19 mouse cellular contexts compared by ENCODE assay signal in the genomic region with DNA sequence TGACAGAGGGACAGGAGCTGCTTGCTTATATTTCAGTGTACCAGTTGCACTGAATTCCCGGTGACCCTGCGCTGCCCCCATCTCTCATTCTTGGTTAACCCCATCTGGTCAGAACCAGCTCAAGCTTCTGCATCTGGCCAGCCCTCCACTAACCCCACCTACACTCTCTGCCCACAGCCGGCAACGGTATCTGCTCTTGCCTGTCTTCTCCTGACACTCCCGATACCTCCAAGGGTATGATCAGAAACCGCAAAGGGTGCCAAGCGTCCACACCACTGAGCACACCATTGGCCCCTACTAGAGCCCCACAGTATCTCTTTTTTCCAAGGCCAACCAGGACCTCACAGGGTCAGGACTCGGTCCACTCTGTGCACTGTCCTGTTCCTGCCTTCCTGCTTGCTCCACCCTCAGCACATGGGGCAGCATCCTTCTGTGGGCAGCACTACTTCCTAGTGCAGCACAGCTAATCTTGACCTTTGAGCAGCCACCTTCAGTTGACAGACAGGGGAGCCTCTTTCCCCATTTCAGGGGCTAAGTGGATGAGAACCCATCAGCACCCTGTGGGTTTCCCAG. TPM values are rescaled to one million over a fixed set of nuclear protein-coding genes. Genes with fewer than 3 reads are reported as not detected.
DNase-seq lines count a peak whose midpoint lies in the region; ATAC-seq and TF ChIP-seq lines count a peak whose summit lies in the region.
"Had no signal": no experiment of that assay in that cellular context is flagged by ENCODE, and none has a peak within 500 bp of the region (broad histone marks: within the 10 kb centered on the region; RNA-seq: fewer than 3 reads in every experiment).

No protein-coding gene starts in this region.

- no peak overlapping the region; the same call in 1 of the 2 replicates for H3K27ac ChIP-seq in kidney, embryonic 15.5 days
- H3K27ac ChIP-seq in kidney, embryonic 16.5 days (ENCODE audit: low read length): no peak overlapping the region
- peak overlapping the region; percentile 14; the same call in 1 of the 2 replicates for H3K27ac ChIP-seq in limb, embryonic 10.5 days
- no peak overlapping the region for H3K27ac ChIP-seq in hindbrain, postnatal 0 days
- H3K27ac ChIP-seq: hindbrain, embryonic 14.5 days; neural tube, embryonic 12.5 days had no signal

- no peak overlapping the region for H3K4me2 ChIP-seq in kidney, embryonic 15.5 days
- H3K4me2 ChIP-seq in kidney, embryonic 16.5 days (replicated peaks; ENCODE audit: low read depth, low read length): no peak overlapping the region
- no peak overlapping the region for H3K4me2 ChIP-seq in hindbrain, postnatal 0 days (ENCODE audit: low read depth, low read length)
- H3K4me2 ChIP-seq: hindbrain, embryonic 14.5 days; midbrain, embryonic 11.5 days; neural tube, embryonic 12.5 days had no signal

- H3K4me3 ChIP-seq in kidney, embryonic 15.5 days (replicated peaks): no peak overlapping the region
- H3K4me3 ChIP-seq in kidney, embryonic 16.5 days (ENCODE audit: low read length): no peak overlapping the region
- no peak overlapping the region for H3K4me3 ChIP-seq in limb, embryonic 10.5 days
- no peak overlapping the region for H3K4me3 ChIP-seq in hindbrain, postnatal 0 days (ENCODE audit: low read length)
- H3K4me3 ChIP-seq: neural tube, embryonic 12.5 days had no signal

- no peaks in the 10 kb centered on the region for H3K9me3 ChIP-seq in kidney, embryonic 15.5 days (replicated peaks)
- no peaks in the 10 kb centered on the region for H3K9me3 ChIP-seq in kidney, embryonic 16.5 days (ENCODE audit: low read length)
- no peaks in the 10 kb centered on the region for H3K9me3 ChIP-seq in limb, embryonic 10.5 days (replicated peaks)
- no peaks in the 10 kb centered on the region for H3K9me3 ChIP-seq in hindbrain, postnatal 0 days (ENCODE audit: low read length)
- H3K9me3 ChIP-seq: neural tube, embryonic 12.5 days had no signal

- H3K36me3 ChIP-seq in kidney, embryonic 15.5 days: no peaks in the 10 kb centered on the region
- no peaks in the 10 kb centered on the region for H3K36me3 ChIP-seq in kidney, embryonic 16.5 days (ENCODE audit: insufficient read depth, low read length)
- no peaks in the 10 kb centered on the region for H3K36me3 ChIP-seq in limb, embryonic 10.5 days
- H3K36me3 ChIP-seq in hindbrain, postnatal 0 days (ENCODE audit: insufficient read depth, low read length): no peaks in the 10 kb centered on the region
- H3K36me3 ChIP-seq: neural tube, embryonic 12.5 days had no signal

- DNase-seq in limb, embryonic 10.5 days (ENCODE audit: low spot score): no peak
- no peak for DNase-seq in right cerebral cortex, adult 2 months (ENCODE audit: low spot score in 2 of 2)
- DNase-seq in layer of hippocampus, postnatal 14 days (ENCODE audit: low spot score in 2 of 2): no peak
- DNase-seq in hindbrain, postnatal 0 days (ENCODE audit: low spot score): no peak
- DNase-seq: adrenal gland, postnatal 14 days; cerebellum, adult 11 months; heart, adult 11 months; kidney, postnatal 25 days; lung, adult 2 months; right cerebral cortex, adult 18-20 months had no signal

- TF ChIP-seq CTCF in hindbrain, postnatal 0 days (IDR thresholded peaks at IDR 0.05; ENCODE audit: low read depth): no peak

- ATAC-seq in kidney, embryonic 15.5 days (replicated peaks; ENCODE audit: low FRiP score): peak; percentile 27; the same call in 1 of the 2 replicates
- ATAC-seq in kidney, embryonic 16.5 days (ENCODE audit: low FRiP score, low TSS enrichment): no peak
- peak; percentile 19; the same call in 1 of the 2 replicates for ATAC-seq in common myeloid progenitor, adult 5-6 weeks (replicated peaks; ENCODE audit: low read depth, poor library complexity, severe bottlenecking)
- ATAC-seq in megakaryocyte-erythroid progenitor cell, adult 5-6 weeks (replicated peaks; ENCODE audit: low FRiP score, low TSS enrichment, poor library complexity, severe bottlenecking): peak; percentile 76
- no peak for ATAC-seq in hindbrain, postnatal 0 days

- H3K9ac ChIP-seq in kidney, embryonic 15.5 days: no peak overlapping the region
- no peak overlapping the region for H3K9ac ChIP-seq in kidney, embryonic 16.5 days (replicated peaks; ENCODE audit: low read length)
- H3K9ac ChIP-seq in hindbrain, postnatal 0 days (replicated peaks; ENCODE audit: low read length): no peak overlapping the region
- H3K9ac ChIP-seq: hindbrain, embryonic 14.5 days; neural tube, embryonic 12.5 days had no signal

- 52% methylated on average over 8 of the region's 8 CpGs for WGBS in kidney, embryonic 15.5 days
- 51% methylated on average over 8 of the region's 8 CpGs for WGBS in kidney, embryonic 16.5 days
- 68% methylated on average over 8 of the region's 8 CpGs for WGBS in limb, embryonic 10.5 days
- WGBS in hindbrain, postnatal 0 days: 82% methylated on average over 8 of the region's 8 CpGs

- H3K4me1 ChIP-seq in kidney, embryonic 15.5 days: peaks cover 24% of the 10 kb centered on the region
- peaks cover 4% of the 10 kb centered on the region; the same call in 1 of the 2 replicates for H3K4me1 ChIP-seq in kidney, embryonic 16.5 days (ENCODE audit: insufficient read depth, low read length)
- H3K4me1 ChIP-seq in limb, embryonic 10.5 days: peaks cover 14% of the 10 kb centered on the region
- H3K4me1 ChIP-seq in hindbrain, postnatal 0 days (ENCODE audit: insufficient read depth, low read length): no peaks in the 10 kb centered on the region
- H3K4me1 ChIP-seq: neural tube, embryonic 12.5 days had no signal

- H3K27me3 ChIP-seq in kidney, embryonic 15.5 days: no peaks in the 10 kb centered on the region
- H3K27me3 ChIP-seq in kidney, embryonic 16.5 days (ENCODE audit: insufficient read depth, low read length): no peaks in the 10 kb centered on the region
- H3K27me3 ChIP-seq in limb, embryonic 10.5 days (ENCODE audit: low read depth, poor library complexity, severe bottlenecking): no peaks in the 10 kb centered on the region
- no peaks in the 10 kb centered on the region for H3K27me3 ChIP-seq in hindbrain, postnatal 0 days (ENCODE audit: insufficient read depth, low read length)
- H3K27me3 ChIP-seq: neural tube, embryonic 12.5 days had no signal

RNA-seq across cellular contexts. Expression of a gene that starts 18.8 kb away (rescaled TPM):
- 1.8 and 2.3 TPM in 2 replicates for polyA plus RNA-seq in kidney, embryonic 15.5 days (2015; fragmentation: Nextera tagmentation; extraction: Ambion mirVana)
- 1.8 and 2.5 TPM in 2 replicates for polyA plus RNA-seq in kidney, embryonic 16.5 days (2015; fragmentation: Nextera tagmentation; extraction: Ambion mirVana)
- total RNA-seq in common myeloid progenitor, adult 5-6 weeks (2017): not detected in 2 replicates
- 0.53 and 0.73 TPM in 2 replicates for polyA plus RNA-seq in limb, embryonic 10.5 days (2016; fragmentation: Nextera tagmentation; extraction: Ambion mirVana)
- total RNA-seq in megakaryocyte-erythroid progenitor cell, adult 5-6 weeks (2014; fragmentation: Nextera tagmentation): 2.3 TPM in 1 of 2 replicates, not detected in the other
- not detected in 2 replicates for total RNA-seq in megakaryocyte-erythroid progenitor cell, adult 5-6 weeks (2017)
- total RNA-seq in layer of hippocampus, postnatal 14 days (2021): 10 to 100 TPM; 30.0 to 31.3 TPM
- total RNA-seq in hindbrain, postnatal 0 days (2014; rRNA removed): 22.7 and 25.4 TPM in 2 replicates
- 17.2 and 19.9 TPM in 2 replicates for polyA plus RNA-seq in hindbrain, postnatal 0 days (2015; fragmentation: Nextera tagmentation; extraction: Ambion mirVana)

RNA-seq across cellular contexts. Expression of a gene that starts 27.7 kb away (rescaled TPM):
- polyA plus RNA-seq in kidney, embryonic 15.5 days (2015; fragmentation: Nextera tagmentation; extraction: Ambion mirVana): 1.2 and 2.5 TPM in 2 replicates
- polyA plus RNA-seq in kidney, embryonic 16.5 days (2015; fragmentation: Nextera tagmentation; extraction: Ambion mirVana): 4.4 TPM in 1 of 2 replicates, not detected in the other
- total RNA-seq in common myeloid progenitor, adult 5-6 weeks (2017): 12.4 and 58.4 TPM in 2 replicates
- polyA plus RNA-seq in limb, embryonic 10.5 days (2016; fragmentation: Nextera tagmentation; extraction: Ambion mirVana): 0.63 and 1.1 TPM in 2 replicates
- total RNA-seq in megakaryocyte-erythroid progenitor cell, adult 5-6 weeks (2014; fragmentation: Nextera tagmentation): not detected in 2 replicates
- 32.8 TPM in 1 of 2 replicates, not detected in the other for total RNA-seq in megakaryocyte-erythroid progenitor cell, adult 5-6 weeks (2017)
- total RNA-seq in layer of hippocampus, postnatal 14 days (2021): under 1 TPM in 1 of 2 experiments, not detected in 1; 0.71 TPM
- 1.0 TPM in 1 of 2 replicates, not detected in the other for total RNA-seq in hindbrain, postnatal 0 days (2014; rRNA removed)
- polyA plus RNA-seq in hindbrain, postnatal 0 days (2015; fragmentation: Nextera tagmentation; extraction: Ambion mirVana): 2.1 and 2.9 TPM in 2 replicates
- polyA plus RNA-seq: CD4-positive, CD25-positive, alpha-beta regulatory T cell, adult 4 months; hindbrain, embryonic 14.5 days had no signal

RNA-seq across cellular contexts. Expression of a gene that starts 33.1 kb away (rescaled TPM):
- 294 and 312 TPM in 2 replicates for polyA plus RNA-seq in kidney, embryonic 15.5 days (2015; fragmentation: Nextera tagmentation; extraction: Ambion mirVana)
- 398 and 453 TPM in 2 replicates for polyA plus RNA-seq in kidney, embryonic 16.5 days (2015; fragmentation: Nextera tagmentation; extraction: Ambion mirVana)
- total RNA-seq in common myeloid progenitor, adult 5-6 weeks (2017): 114 and 134 TPM in 2 replicates
- polyA plus RNA-seq in limb, embryonic 10.5 days (2016; fragmentation: Nextera tagmentation; extraction: Ambion mirVana): 121 and 132 TPM in 2 replicates
- total RNA-seq in megakaryocyte-erythroid progenitor cell, adult 5-6 weeks (2014; fragmentation: Nextera tagmentation): 129 and 174 TPM in 2 replicates
- total RNA-seq in megakaryocyte-erythroid progenitor cell, adult 5-6 weeks (2017): 136 and 174 TPM in 2 replicates
- 100 to 1,000 TPM; 304 to 345 TPM for total RNA-seq in layer of hippocampus, postnatal 14 days (2021)
- 638 and 755 TPM in 2 replicates for total RNA-seq in hindbrain, postnatal 0 days (2014; rRNA removed)
- polyA plus RNA-seq in hindbrain, postnatal 0 days (2015; fragmentation: Nextera tagmentation; extraction: Ambion mirVana): 400 and 402 TPM in 2 replicates

RNA-seq across cellular contexts. Expression of a gene that starts 51.4 kb away (rescaled TPM):
- polyA plus RNA-seq in kidney, embryonic 15.5 days (2015; fragmentation: Nextera tagmentation; extraction: Ambion mirVana): not detected in 2 replicates
- polyA plus RNA-seq in kidney, embryonic 16.5 days (2015; fragmentation: Nextera tagmentation; extraction: Ambion mirVana): not detected in 2 replicates
- total RNA-seq in common myeloid progenitor, adult 5-6 weeks (2017): not detected in 2 replicates
- polyA plus RNA-seq in limb, embryonic 10.5 days (2016; fragmentation: Nextera tagmentation; extraction: Ambion mirVana): not detected in 2 replicates
- not detected in 2 replicates for total RNA-seq in megakaryocyte-erythroid progenitor cell, adult 5-6 weeks (2014; fragmentation: Nextera tagmentation)
- total RNA-seq in megakaryocyte-erythroid progenitor cell, adult 5-6 weeks (2017): not detected in 2 replicates
- total RNA-seq in layer of hippocampus, postnatal 14 days (2021): not detected
- not detected in 2 replicates for total RNA-seq in hindbrain, postnatal 0 days (2014; rRNA removed)
- polyA plus RNA-seq in hindbrain, postnatal 0 days (2015; fragmentation: Nextera tagmentation; extraction: Ambion mirVana): not detected in 2 replicates
- total RNA-seq: adrenal gland, postnatal 14 days; left cerebral cortex, adult 8-10 months had no signal
- polyA plus RNA-seq: CD4-positive, CD25-positive, alpha-beta regulatory T cell, adult 4 months; hindbrain, embryonic 14.5 days; lung, adult 2 months; midbrain, embryonic 11.5 days; neural tube, embryonic 12.5 days had no signal

RNA-seq across cellular contexts. Expression of a gene that starts 57.8 kb away (rescaled TPM):
- not detected in 2 replicates for polyA plus RNA-seq in kidney, embryonic 15.5 days (2015; fragmentation: Nextera tagmentation; extraction: Ambion mirVana)
- polyA plus RNA-seq in kidney, embryonic 16.5 days (2015; fragmentation: Nextera tagmentation; extraction: Ambion mirVana): not detected in 2 replicates
- total RNA-seq in common myeloid progenitor, adult 5-6 weeks (2017): not detected in 2 replicates
- not detected in 2 replicates for polyA plus RNA-seq in limb, embryonic 10.5 days (2016; fragmentation: Nextera tagmentation; extraction: Ambion mirVana)
- total RNA-seq in megakaryocyte-erythroid progenitor cell, adult 5-6 weeks (2014; fragmentation: Nextera tagmentation): not detected in 2 replicates
- not detected in 2 replicates for total RNA-seq in megakaryocyte-erythroid progenitor cell, adult 5-6 weeks (2017)
- total RNA-seq in layer of hippocampus, postnatal 14 days (2021): not detected
- not detected in 2 replicates for total RNA-seq in hindbrain, postnatal 0 days (2014; rRNA removed)
- not detected in 2 replicates for polyA plus RNA-seq in hindbrain, postnatal 0 days (2015; fragmentation: Nextera tagmentation; extraction: Ambion mirVana)
- total RNA-seq: adrenal gland, postnatal 14 days; left cerebral cortex, adult 8-10 months had no signal
- polyA plus RNA-seq: CD4-positive, CD25-positive, alpha-beta regulatory T cell, adult 4 months; hindbrain, embryonic 14.5 days; lung, adult 2 months; midbrain, embryonic 11.5 days; neural tube, embryonic 12.5 days had no signal

Comparison
In these comparisons a context has a peak if more than half of its experiments do, and no peak if none do; other contexts are left out.
1. ATAC-seq: peak in kidney, embryonic 15.5 days (single experiment), common myeloid progenitor, adult 5-6 weeks (single experiment) and megakaryocyte-erythroid progenitor cell, adult 5-6 weeks (single experiment); none in kidney, embryonic 16.5 days (single experiment) and hindbrain, postnatal 0 days (single experiment).